Mouse (Mus musculus) kidney, adult 2 months (tissue): ENCODE measurements at regions not wholly inside any gene's neighbourhood (a gene's known extent, or its start where the extent isn't known, plus 50 kb on each side); places are given as distances from the start of the nearest gene placed in this dataset.

Source experiments
- DNase-seq: peaks from one replicate; pipeline ENCODE4 v3.0.0; 2021
- H3K27ac ChIP-seq: fragments of 200-500 bp; 2 replicates; pipeline ENCODE4 v1.5.1; 2012; ENCODE audit warnings: low read depth, low read length, control low read depth, inconsistent platforms; ENCODE audit not compliant: insufficient read depth
- H3K27me3 ChIP-seq: fragments of 200-500 bp; replicated peaks from 2 replicates; pipeline ENCODE4 v1.6.1; 2012; ENCODE audit warnings: mild to moderate bottlenecking, moderate library complexity, low read length, inconsistent platforms; ENCODE audit not compliant: control insufficient read depth, insufficient read depth
- H3K36me3 ChIP-seq: fragments of 200-500 bp; 2 replicates; pipeline ENCODE4 v1.6.1; 2012; ENCODE audit warnings: mild to moderate bottlenecking, moderate library complexity, low read length, inconsistent platforms; ENCODE audit not compliant: control insufficient read depth, insufficient read depth
- H3K4me1 ChIP-seq: fragments of 200-500 bp; 2 replicates; pipeline ENCODE4 v1.6.1; 2011; ENCODE audit warnings: low read length; ENCODE audit not compliant: control insufficient read depth, insufficient read depth
- H3K4me3 ChIP-seq: fragments of 200-500 bp; 2 replicates; pipeline ENCODE4 v1.5.1; 2011; ENCODE audit warnings: mild to moderate bottlenecking, low read depth, low read length, control low read depth; ENCODE audit not compliant: insufficient read depth
- CTCF ChIP-seq: fragments of 200-500 bp; conservative IDR thresholded peaks from 2 replicates; pipeline ENCODE4 v1.5.1; 2011; ENCODE audit warnings: low read depth, mild to moderate bottlenecking, control low read depth, low read length, moderate library complexity, mixed read lengths; ENCODE audit not compliant: insufficient read depth, insufficient read length
- POLR2A ChIP-seq: fragments of 200-500 bp; IDR thresholded peaks from one replicate; pipeline ENCODE4 v1.6.1; 2011; ENCODE audit warnings: low read depth, low read length, control low read depth
- WGBS: fragments of 180-500 bp; shearing (Covaris S2); methylation state at CpG from one replicate; pipeline ENCODE4 v1.1.7; 2018; 5-methylcytosine and 5-hydroxymethylcytosine counted together

GRCm38 (mm10) chr10:99384851-99385250 lies 121.8 kb downstream of the Dusp6 start:
- no peak for TF ChIP-seq POLR2A
- no peak for TF ChIP-seq CTCF
- Histone ChIP-seq H3K27ac (no peak overlapping the region), H3K36me3 (no peaks in the 10 kb centered on the region), H3K4me3 (no peak overlapping the region), H3K4me1 (no peaks in the 10 kb centered on the region; the same call in 1 of the 2 replicates), H3K27me3 (no peaks in the 10 kb centered on the region)
- WGBS: 61% methylated on average over 4 of the region's 4 CpGs
- DNase-seq: no peak

DNA sequence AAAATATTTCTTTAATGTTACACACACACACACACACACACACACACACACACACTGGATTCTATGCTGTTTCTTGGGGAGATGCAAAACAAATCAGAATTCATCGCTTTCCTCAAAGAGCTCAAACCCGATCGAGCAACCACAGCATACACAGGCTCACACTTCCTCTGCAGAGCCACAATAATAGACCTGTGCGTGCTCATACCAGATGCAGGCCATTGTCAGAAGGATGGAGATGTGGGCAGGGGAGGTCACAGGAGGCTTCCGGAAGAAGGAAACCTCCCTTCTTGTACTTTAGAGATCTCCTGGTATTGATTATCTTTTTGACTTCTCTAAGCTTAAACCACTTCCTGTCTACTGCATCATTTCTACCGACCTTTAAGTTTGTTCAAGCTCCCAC lies 122.8 kb downstream of the Dusp6 start:
- no peaks in the 10 kb centered on the region; the same call in 1 of the 2 replicates for H3K4me1 ChIP-seq
- 76% methylated on average over 6 of the region's 6 CpGs for WGBS

GRCm38 (mm10) chr10:99388526-99388925 lies 125.5 kb downstream of the Dusp6 start:
- 69% methylated on average over 7 of the region's 7 CpGs for WGBS
- Histone ChIP-seq H3K36me3 (no peaks in the 10 kb centered on the region), H3K27ac (no peak overlapping the region), H3K27me3 (no peaks in the 10 kb centered on the region), H3K4me3 (no peak overlapping the region), H3K4me1 (no peaks in the 10 kb centered on the region; the same call in 1 of the 2 replicates)
- no peak for TF ChIP-seq POLR2A
- no peak for TF ChIP-seq CTCF
- DNase-seq: peak; percentile 39

More for the DNA sequence above, 122.8 kb downstream of the Dusp6 start:
- Histone ChIP-seq H3K4me3 (no peak overlapping the region), H3K27me3 (no peaks in the 10 kb centered on the region), H3K36me3 (no peaks in the 10 kb centered on the region), H3K27ac (no peak overlapping the region)
- no peak for TF ChIP-seq CTCF
- no peak for TF ChIP-seq POLR2A
- no peak for DNase-seq

DNA sequence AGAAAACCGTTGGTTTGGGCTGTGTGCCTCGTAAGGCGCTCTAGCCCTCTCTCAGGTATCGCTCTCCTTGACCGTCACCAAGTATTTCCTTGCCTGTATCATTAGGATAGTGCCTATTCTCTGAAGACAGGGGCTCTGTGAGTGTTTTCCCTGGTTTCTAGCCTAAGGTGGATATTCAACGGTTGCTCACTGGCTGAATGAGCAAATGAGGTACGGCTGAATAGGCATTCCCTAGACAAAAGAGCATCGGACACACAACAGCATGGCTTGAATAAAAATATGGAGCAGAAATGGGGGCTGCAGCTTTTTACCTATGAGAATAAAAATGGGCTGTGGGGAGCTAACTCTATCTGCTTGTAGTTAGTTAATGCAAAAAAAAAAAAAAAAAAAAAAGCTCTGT lies 126.0 kb downstream of the Dusp6 start:
- WGBS: 85% methylated on average over 8 of the region's 8 CpGs

GRCm38 (mm10) chr10:99390609-99391183 lies 127.7 kb downstream of the Dusp6 start:
- no peak for DNase-seq
- TF ChIP-seq CTCF (no peak), POLR2A (no peak)
- H3K27ac ChIP-seq: no peak overlapping the region
- H3K27me3 ChIP-seq: no peaks in the 10 kb centered on the region
- no peaks in the 10 kb centered on the region for H3K36me3 ChIP-seq
- H3K4me1 ChIP-seq: no peaks in the 10 kb centered on the region; the same call in 1 of the 2 replicates
- no peak overlapping the region for H3K4me3 ChIP-seq
- 77% methylated on average over 7 of the region's 7 CpGs for WGBS

More for the DNA sequence above, 126.0 kb downstream of the Dusp6 start:
- DNase-seq: no peak
- H3K36me3 ChIP-seq: no peaks in the 10 kb centered on the region
- H3K27ac ChIP-seq: no peak overlapping the region
- no peak overlapping the region for H3K4me3 ChIP-seq
- TF ChIP-seq POLR2A: no peak
- TF ChIP-seq CTCF: no peak
- no peaks in the 10 kb centered on the region for H3K27me3 ChIP-seq
- H3K4me1 ChIP-seq: no peaks in the 10 kb centered on the region; the same call in 1 of the 2 replicates

- Histone ChIP-seq H3K27ac (no peak overlapping the region), H3K4me1 (no peaks in the 10 kb centered on the region; the same call in 1 of the 2 replicates), H3K27me3 (no peaks in the 10 kb centered on the region), H3K4me3 (no peak overlapping the region), H3K36me3 (no peaks in the 10 kb centered on the region)
- TF ChIP-seq POLR2A (no peak), CTCF (no peak)
- DNase-seq: no peak
- WGBS: 94% methylated on average over 6 of the region's 6 CpGs
Measured at GRCm38 (mm10) chr10:99391725-99392124, 128.7 kb downstream of the Dusp6 start.

DNA sequence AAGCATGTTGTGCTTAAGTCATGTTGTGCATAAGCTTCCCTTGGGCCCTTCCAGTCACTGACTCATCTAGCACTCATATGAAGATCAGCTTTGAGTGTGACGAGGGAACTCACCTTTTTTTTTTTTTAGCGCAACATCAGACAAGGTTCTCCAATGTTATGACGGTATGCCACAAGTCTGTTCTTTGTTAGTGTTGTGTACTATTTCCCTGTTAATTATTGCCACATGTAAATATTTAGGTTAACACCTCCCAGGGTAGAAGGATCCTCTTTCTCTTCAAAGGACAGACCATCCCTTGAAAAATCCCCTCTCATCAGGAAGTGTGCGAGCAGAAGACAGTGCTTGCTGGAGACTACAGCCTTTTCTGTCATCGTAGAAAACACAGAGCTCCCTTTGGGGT lies 129.9 kb downstream of the Dusp6 start:
- 88% methylated on average over 5 of the region's 5 CpGs for WGBS
- no peaks in the 10 kb centered on the region for H3K36me3 ChIP-seq

More for the DNA sequence above, 129.9 kb downstream of the Dusp6 start:
- DNase-seq: no peak
- no peaks in the 10 kb centered on the region; the same call in 1 of the 2 replicates for H3K4me1 ChIP-seq
- H3K4me3 ChIP-seq: no peak overlapping the region
- no peaks in the 10 kb centered on the region for H3K27me3 ChIP-seq
- no peak overlapping the region for H3K27ac ChIP-seq
- no peak for TF ChIP-seq POLR2A
- no peak for TF ChIP-seq CTCF
